Mouse (Mus musculus): ENCODE data around the gene Mxd3. TPM values are rescaled to one million over a fixed set of nuclear protein-coding genes. Genes with fewer than 3 reads are reported as not detected.

Gene Mxd3
- 47.2 and 47.5 TPM in 2 replicates for polyA plus RNA-seq (2015; fragmentation: Nextera tagmentation; extraction: Ambion mirVana)

DNA sequence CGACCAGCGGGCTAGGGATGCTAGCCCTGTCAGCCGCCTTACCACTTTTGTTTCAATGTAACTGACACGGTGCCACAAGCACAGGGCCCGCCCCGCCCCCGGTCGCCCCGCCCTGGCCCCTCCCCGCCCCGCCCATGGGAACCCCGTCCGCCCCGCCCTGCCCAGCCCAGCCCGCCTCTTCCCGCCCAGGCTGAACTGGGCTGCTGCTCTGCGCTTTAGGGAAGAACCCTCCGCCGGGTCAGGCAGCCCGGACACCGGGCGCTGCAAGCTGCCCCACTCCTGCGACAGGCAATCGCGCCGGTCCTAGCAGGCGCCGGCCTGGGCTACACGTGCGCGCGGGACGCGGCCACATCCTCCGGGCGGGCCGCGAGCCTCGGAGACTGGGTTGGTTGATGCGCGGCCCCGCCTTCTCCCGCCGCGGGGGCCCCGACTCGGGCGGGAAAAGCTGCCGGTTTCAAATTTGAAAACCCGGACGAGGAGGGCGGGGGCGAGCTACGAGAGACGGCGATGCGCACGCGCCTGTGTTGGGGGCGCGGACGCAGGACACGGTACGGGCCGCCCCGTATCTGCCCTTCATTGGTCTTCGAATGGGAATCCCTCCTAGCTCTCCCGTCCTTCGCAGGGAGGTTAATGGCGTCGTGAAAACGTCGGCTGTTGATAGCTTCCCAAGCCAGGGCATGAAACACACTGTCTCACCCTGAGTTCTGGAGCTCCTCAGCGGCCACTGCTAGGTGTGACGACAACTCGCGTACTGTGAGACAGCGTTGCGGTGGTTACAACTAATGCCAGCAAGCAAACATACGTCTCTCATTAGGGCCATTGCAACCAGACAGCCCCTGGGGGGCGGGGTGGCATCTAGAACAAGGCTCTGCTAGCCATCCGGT is at the start of gene Mxd3:
TSS of gene Mxd3 (minus strand) at position 141 of the 884 bp plus-strand sequence.
- H3K27ac ChIP-seq: peak within 1 kb of the TSS; percentile 98
- H3K27me3 ChIP-seq: no peaks in the 10 kb centered on the region
- H3K9me3 ChIP-seq: no peaks in the 10 kb centered on the region
- H3K4me1 ChIP-seq: peaks cover 40% of the 10 kb centered on the region
- ATAC-seq (ENCODE audit: borderline replicate concordance, extremely low read depth, low FRiP score, low TSS enrichment): peak; percentile 88
- H3K4me3 ChIP-seq: peak within 1 kb of the TSS; percentile 78
- under 1% methylated on average over 75 of the region's 82 CpGs for WGBS
- peak within 1 kb of the TSS; percentile 91 for H3K4me2 ChIP-seq
- peaks cover 15% of the 10 kb centered on the region for H3K36me3 ChIP-seq
- H3K9ac ChIP-seq: peak within 1 kb of the TSS; percentile 78

DNA sequence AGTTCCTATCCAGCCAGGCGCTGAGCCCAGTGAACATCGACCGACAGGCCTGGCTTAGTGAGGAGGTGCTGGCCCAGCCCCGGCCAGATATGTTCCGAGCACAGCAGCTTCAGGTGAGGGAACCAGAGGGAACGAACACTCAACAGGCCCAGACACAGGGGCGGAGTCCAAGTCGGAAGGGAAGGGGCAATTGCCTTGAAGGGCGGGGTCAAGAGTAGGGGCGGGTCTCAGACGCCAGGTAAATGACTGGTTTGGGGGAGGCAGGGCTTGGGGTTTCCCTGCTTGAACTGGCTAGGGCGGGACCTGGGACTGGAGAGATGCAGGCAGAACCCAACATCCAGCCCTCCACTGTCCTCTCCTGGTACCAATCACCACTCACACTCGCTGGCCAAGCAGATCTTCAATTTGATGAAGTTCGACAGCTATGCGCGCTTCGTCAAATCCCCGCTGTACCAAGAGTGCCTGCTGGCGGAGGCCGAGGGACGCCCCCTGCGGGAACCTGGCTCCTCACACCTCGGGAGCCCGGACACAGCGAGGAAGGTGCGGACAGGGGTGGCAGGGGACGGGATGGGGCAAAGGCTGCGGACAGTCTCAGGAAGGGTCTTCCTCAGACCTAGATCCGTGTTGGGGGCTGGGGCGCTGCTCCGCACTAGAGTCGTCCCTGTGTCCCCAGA is 49.4 kb upstream of the Mxd3 start:
- H3K27me3 ChIP-seq: peaks cover 45% of the 10 kb centered on the region
- 0 out of 2 replicates have a peak overlapping the region, but pooled peaks have one; percentile 6 for H3K4me3 ChIP-seq
- 8% methylated on average over 32 of the region's 32 CpGs for WGBS
- H3K27ac ChIP-seq: no peak overlapping the region
- no peaks in the 10 kb centered on the region for H3K9me3 ChIP-seq
- H3K4me2 ChIP-seq: peak overlapping the region; percentile 35
- H3K4me1 ChIP-seq: 0 out of 2 replicates have a peak, but pooled peaks cover 9% of the 10 kb centered on the region
- no peak overlapping the region for H3K9ac ChIP-seq
- H3K36me3 ChIP-seq: no peaks in the 10 kb centered on the region
- no peak for ATAC-seq (ENCODE audit: borderline replicate concordance, extremely low read depth, low FRiP score, low TSS enrichment)

DNA sequence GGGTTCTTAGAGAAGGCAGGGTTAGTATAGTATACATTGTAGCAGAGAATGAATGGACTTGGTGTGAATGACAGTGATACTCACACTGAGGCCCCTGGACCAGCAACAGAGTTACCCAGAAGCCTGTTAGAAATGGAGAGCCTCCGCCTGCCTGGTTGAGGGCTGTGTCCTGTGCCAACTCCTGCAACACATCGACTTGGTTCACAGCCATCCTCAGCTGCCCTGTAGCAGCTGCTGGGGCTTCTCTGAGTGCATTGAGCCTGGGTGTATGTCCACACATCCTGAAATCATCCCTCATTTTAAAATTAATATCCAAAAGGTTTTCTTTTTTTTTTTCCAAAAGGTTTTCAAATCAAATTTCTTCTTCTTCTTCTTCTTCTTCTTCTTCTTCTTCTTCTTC is 46.3 kb upstream of the Mxd3 start:
- WGBS: 50% methylated on average over 2 of the region's 2 CpGs
- H3K27ac ChIP-seq: no peak overlapping the region
- 0 out of 2 replicates have a peak, but pooled peaks cover 9% of the 10 kb centered on the region for H3K4me1 ChIP-seq
- H3K36me3 ChIP-seq: no peaks in the 10 kb centered on the region
- peaks cover 38% of the 10 kb centered on the region for H3K27me3 ChIP-seq
- H3K9me3 ChIP-seq: no peaks in the 10 kb centered on the region
- no peak overlapping the region for H3K9ac ChIP-seq
- H3K4me2 ChIP-seq: no peak overlapping the region
- no peak overlapping the region for H3K4me3 ChIP-seq
- no peak for ATAC-seq (ENCODE audit: borderline replicate concordance, extremely low read depth, low FRiP score, low TSS enrichment)

GRCm38 (mm10) chr13:55374206-55374924 is 44.7 kb upstream of the Mxd3 start:
- H3K27me3 ChIP-seq: peaks cover 23% of the 10 kb centered on the region
- H3K4me2 ChIP-seq: no peak overlapping the region
- H3K9ac ChIP-seq: no peak overlapping the region
- H3K27ac ChIP-seq: no peak overlapping the region
- 56% methylated on average over 6 of the region's 6 CpGs for WGBS
- ATAC-seq (ENCODE audit: borderline replicate concordance, extremely low read depth, low FRiP score, low TSS enrichment): no peak
- no peaks in the 10 kb centered on the region for H3K9me3 ChIP-seq
- H3K4me3 ChIP-seq: no peak overlapping the region
- no peaks in the 10 kb centered on the region for H3K36me3 ChIP-seq
- H3K4me1 ChIP-seq: peaks cover 13% of the 10 kb centered on the region; the same call in 1 of the 2 replicates

DNA sequence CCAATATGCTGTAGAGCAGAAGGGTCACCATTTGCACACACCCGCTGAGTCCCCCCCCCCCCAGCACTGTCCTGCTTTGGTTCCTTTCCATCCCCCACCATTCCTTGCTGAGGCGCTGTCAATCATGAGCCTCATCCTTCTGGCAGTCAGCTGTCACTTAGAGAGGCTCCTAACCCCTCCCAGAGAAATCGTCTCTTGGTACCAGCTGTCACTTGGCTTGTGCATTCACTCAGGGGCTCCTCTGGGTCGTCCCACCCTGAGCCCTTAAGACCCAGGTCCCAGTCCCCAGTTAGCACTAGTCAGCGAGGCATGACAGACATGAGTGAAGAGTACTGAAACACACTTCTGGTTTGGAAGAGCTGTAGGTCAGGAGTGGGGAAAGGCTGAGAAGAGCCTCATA is 42.1 kb upstream of the Mxd3 start:
- Histone ChIP-seq H3K27ac (no peak overlapping the region), H3K9ac (no peak overlapping the region), H3K4me2 (no peak overlapping the region), H3K27me3 (0 out of 2 replicates have a peak, but pooled peaks cover 2% of the 10 kb centered on the region), H3K4me1 (peaks cover 9% of the 10 kb centered on the region; the same call in 1 of the 2 replicates), H3K9me3 (no peaks in the 10 kb centered on the region), H3K4me3 (no peak overlapping the region), H3K36me3 (no peaks in the 10 kb centered on the region)
- 42% methylated on average over 5 of the region's 5 CpGs for WGBS
- ATAC-seq (ENCODE audit: borderline replicate concordance, extremely low read depth, low FRiP score, low TSS enrichment): no peak

- WGBS: 60% methylated on average over 8 of the region's 8 CpGs
- no peaks in the 10 kb centered on the region for H3K9me3 ChIP-seq
- no peaks in the 10 kb centered on the region for H3K36me3 ChIP-seq
- no peak overlapping the region for H3K4me3 ChIP-seq
- H3K27me3 ChIP-seq: 0 out of 2 replicates have a peak, but pooled peaks cover 2% of the 10 kb centered on the region
- H3K27ac ChIP-seq: no peak overlapping the region
- no peak overlapping the region for H3K4me2 ChIP-seq
- no peak for ATAC-seq (ENCODE audit: borderline replicate concordance, extremely low read depth, low FRiP score, low TSS enrichment)
- peaks cover 9% of the 10 kb centered on the region; the same call in 1 of the 2 replicates for H3K4me1 ChIP-seq
- H3K9ac ChIP-seq: no peak overlapping the region
Observed at GRCm38 (mm10) chr13:55371007-55371681, 41.5 kb upstream of the Mxd3 start.

- no peak overlapping the region for H3K9ac ChIP-seq
- H3K36me3 ChIP-seq: no peaks in the 10 kb centered on the region
- 0 out of 2 replicates have a peak, but pooled peaks cover 2% of the 10 kb centered on the region for H3K27me3 ChIP-seq
- no peak overlapping the region for H3K27ac ChIP-seq
- H3K4me1 ChIP-seq: peaks cover 9% of the 10 kb centered on the region; the same call in 1 of the 2 replicates
- WGBS: 49% methylated on average over 3 of the region's 3 CpGs
- 0 out of 2 replicates have a peak overlapping the region, but pooled peaks have one; percentile 14 for H3K4me3 ChIP-seq
- H3K9me3 ChIP-seq: no peaks in the 10 kb centered on the region
- no peak for ATAC-seq (ENCODE audit: borderline replicate concordance, extremely low read depth, low FRiP score, low TSS enrichment)
- peak overlapping the region; percentile 34 for H3K4me2 ChIP-seq
Observed at GRCm38 (mm10) chr13:55370234-55370633, 40.6 kb upstream of the Mxd3 start.

- H3K9ac ChIP-seq: no peak within 1 kb of the TSS
Observed at GRCm38 (mm10) chr13:55369531-55370114, 40.0 kb upstream of the Mxd3 start, which contains the start of gene Rgs14. Gene Rgs14, plus strand, starts transcription at chr13:55369732.

DNA sequence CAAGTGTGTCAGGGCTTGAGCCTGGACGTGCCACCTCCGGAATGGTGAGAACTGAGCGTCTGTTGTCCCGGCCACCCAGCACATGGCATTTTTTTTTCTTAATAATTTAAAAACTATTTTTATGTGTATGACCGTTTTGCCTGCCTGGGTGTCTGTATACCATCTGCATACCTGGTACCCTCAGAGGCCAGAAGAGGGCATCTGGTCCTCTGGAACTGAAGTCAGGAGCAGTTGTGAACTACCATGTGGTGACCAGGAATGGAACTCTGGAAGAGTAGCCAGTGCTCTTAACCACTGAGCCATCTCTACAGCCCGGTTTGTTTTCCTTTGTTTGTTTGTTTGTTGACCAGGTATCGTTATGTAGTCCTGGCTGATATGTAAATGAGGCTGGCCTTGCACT is 38.8 kb upstream of the Mxd3 start:
- Histone ChIP-seq H3K9ac (no peak overlapping the region), H3K27ac (no peak overlapping the region), H3K27me3 (no peaks in the 10 kb centered on the region), H3K9me3 (no peaks in the 10 kb centered on the region), H3K4me2 (no peak overlapping the region), H3K4me1 (peaks cover 9% of the 10 kb centered on the region; the same call in 1 of the 2 replicates), H3K4me3 (no peak overlapping the region), H3K36me3 (no peaks in the 10 kb centered on the region)
- 59% methylated on average over 7 of the region's 7 CpGs for WGBS
- no peak for ATAC-seq (ENCODE audit: borderline replicate concordance, extremely low read depth, low FRiP score, low TSS enrichment)

More at GRCm38 (mm10) chr13:55369531-55370114, 40.0 kb upstream of the Mxd3 start, which contains the start of gene Rgs14:
- peak within 1 kb of the TSS; percentile 14; the same call in 1 of the 2 replicates for H3K4me3 ChIP-seq
- H3K27me3 ChIP-seq: 0 out of 2 replicates have a peak, but pooled peaks cover 2% of the 10 kb centered on the region
- ATAC-seq (ENCODE audit: borderline replicate concordance, extremely low read depth, low FRiP score, low TSS enrichment): no peak
- WGBS: 36% methylated on average over 13 of the region's 13 CpGs
- peaks cover 9% of the 10 kb centered on the region; the same call in 1 of the 2 replicates for H3K4me1 ChIP-seq
- H3K27ac ChIP-seq: no peak within 1 kb of the TSS
- H3K4me2 ChIP-seq: peak within 1 kb of the TSS; percentile 34
- H3K9me3 ChIP-seq: no peaks in the 10 kb centered on the region
- no peaks in the 10 kb centered on the region for H3K36me3 ChIP-seq

DNA sequence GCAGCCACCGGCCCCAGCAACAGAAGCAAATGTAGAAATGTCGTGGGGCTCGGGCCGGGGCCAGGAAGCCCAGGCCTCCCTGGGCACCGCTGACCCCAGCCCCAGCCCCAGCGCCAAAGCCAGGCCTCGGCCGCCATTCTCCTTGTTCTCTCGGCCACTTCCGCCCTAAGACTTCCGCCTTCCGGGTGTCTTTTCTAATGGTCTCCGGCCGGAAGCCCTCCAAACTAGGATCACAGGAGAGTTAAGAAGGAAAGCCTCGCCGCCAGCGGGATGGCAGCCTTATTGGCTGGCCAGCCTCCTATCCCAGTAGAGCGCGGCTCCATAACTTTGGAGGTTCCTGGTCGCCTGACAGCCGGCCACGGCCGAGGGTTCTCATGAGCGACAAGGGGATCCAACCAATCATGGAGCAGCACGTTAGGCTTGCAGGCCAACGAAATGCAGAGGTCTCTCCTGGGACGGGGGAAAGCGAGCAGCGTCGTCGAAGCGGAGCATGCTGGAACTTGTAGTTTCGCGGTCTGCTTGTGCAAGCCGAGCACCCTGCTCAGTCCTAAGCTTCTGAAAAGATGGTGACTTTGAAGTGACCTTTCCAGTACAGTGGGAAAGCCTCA is 32.9 kb upstream of the Mxd3 start, which contains the start of gene Lman2:
TSS of gene Lman2 (minus strand) at position 331 of the 608 bp plus-strand sequence.
- Histone ChIP-seq H3K27me3 (no peaks in the 10 kb centered on the region), H3K27ac (peak within 1 kb of the TSS; percentile 94), H3K36me3 (peaks cover 11% of the 10 kb centered on the region; the same call in 1 of the 2 replicates), H3K9ac (peak within 1 kb of the TSS; percentile 96), H3K9me3 (no peaks in the 10 kb centered on the region), H3K4me2 (peak within 1 kb of the TSS; percentile 74), H3K4me1 (peaks cover 14% of the 10 kb centered on the region), H3K4me3 (peak within 1 kb of the TSS; percentile 92)
- peak; percentile 98 for ATAC-seq (ENCODE audit: borderline replicate concordance, extremely low read depth, low FRiP score, low TSS enrichment)
- WGBS: 0% methylated on average over 35 of the region's 35 CpGs
